Mouse (Mus musculus) olfactory bulb, adult 2 months (tissue): ENCODE results near the gene Gm10271. TPM values are rescaled to one million over a fixed set of nuclear protein-coding genes. Genes with fewer than 3 reads are reported as not detected.

Experiments used
- H3K27ac ChIP-seq: fragments of 200-500 bp; 2 replicates; pipeline ENCODE4 v1.5.1; 2012; ENCODE audit warnings: low read depth, low read length; ENCODE audit not compliant: insufficient read depth
- H3K4me1 ChIP-seq: fragments of 200-500 bp; 2 replicates; pipeline ENCODE4 v1.6.1; 2012; ENCODE audit warnings: low read length; ENCODE audit not compliant: control insufficient read depth, insufficient read depth
- H3K4me3 ChIP-seq: fragments of 200-500 bp; 2 replicates; pipeline ENCODE4 v1.5.1; 2012; ENCODE audit warnings: mild to moderate bottlenecking, low read depth, low read length, moderate library complexity; ENCODE audit not compliant: insufficient read depth
- CTCF ChIP-seq: fragments of 200-500 bp; IDR thresholded peaks from 2 replicates; pipeline ENCODE4 v1.5.1; 2012; ENCODE audit warnings: low read depth, mild to moderate bottlenecking, low read length, moderate library complexity; ENCODE audit not compliant: insufficient read depth
- POLR2A ChIP-seq: fragments of 200-500 bp; IDR thresholded peaks from 2 replicates; pipeline ENCODE4 v1.6.1; 2012; ENCODE audit warnings: mild to moderate bottlenecking, low read depth, low read length, moderate library complexity; ENCODE audit not compliant: insufficient read depth
- WGBS: fragments of 180-500 bp; shearing (Covaris S2); methylation state at CpG from one replicate; pipeline ENCODE4 v1.1.7; 2018; 5-methylcytosine and 5-hydroxymethylcytosine counted together
- polyA plus RNA-seq: library from polyadenylated mRNA; stranded (reverse); fragments of >200 nt; gene quantifications from 2 replicates; pipeline ENCODE4 v1.2.4, GENCODE M21; 2012; ENCODE audit warnings: low replicate concordance; ENCODE audit not compliant: missing spikeins, insufficient read depth, insufficient read length

The Gm10271 gene
- polyA plus RNA-seq, 1 experiment: not detected

DNA sequence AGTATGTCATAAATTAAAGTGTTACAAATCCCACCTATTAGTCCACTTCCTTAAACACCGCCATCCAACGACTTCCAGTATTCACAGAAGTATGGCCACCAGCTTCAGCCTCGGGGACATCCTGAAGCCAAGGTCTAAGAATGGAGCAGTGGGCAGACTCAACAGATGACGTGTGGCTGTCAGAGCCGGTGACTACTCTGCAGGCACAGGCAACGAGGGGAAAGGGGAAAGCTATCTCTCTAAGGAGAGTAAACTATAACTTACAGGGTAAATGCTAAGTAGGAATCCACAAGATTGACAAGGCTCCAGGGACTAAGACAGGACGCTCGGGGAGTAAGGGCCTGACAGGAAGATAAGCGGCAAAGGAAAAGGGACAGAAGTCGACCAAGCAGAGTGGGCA lies 27.5 kb downstream of the Gm10271 start:
- whole genome bisulfite sequencing: 77% methylated on average over 10 of the region's 10 CpGs
- Histone ChIP-seq H3K27ac (no peak overlapping the region), H3K4me1 (peaks cover 9% of the 10 kb centered on the region; the same call in 1 of the 2 replicates), H3K4me3 (no peak overlapping the region)
- TF ChIP-seq POLR2A (no peak), CTCF (no peak)

DNA sequence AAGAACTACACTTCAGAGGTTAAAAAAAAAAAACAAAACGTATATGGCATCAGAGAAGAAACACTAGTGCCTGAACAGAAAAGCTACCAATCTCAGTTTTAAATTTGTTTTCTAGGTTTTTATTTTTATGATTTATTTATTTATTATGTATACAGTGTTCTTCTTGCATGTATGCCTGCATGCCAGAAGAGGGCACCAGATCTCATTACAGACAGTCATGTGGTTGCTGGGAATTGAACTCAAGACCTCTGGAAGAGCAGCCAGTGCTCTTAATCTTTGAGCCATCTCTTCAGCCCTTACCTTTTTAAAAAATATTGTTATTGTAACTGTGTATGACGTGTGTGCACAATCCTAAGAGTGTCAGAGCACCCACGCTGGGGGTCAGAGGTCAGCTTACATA lies 28.3 kb downstream of the Gm10271 start:
- no peak overlapping the region for H3K27ac ChIP-seq
- peaks cover 9% of the 10 kb centered on the region; the same call in 1 of the 2 replicates for H3K4me1 ChIP-seq
- no peak for TF ChIP-seq POLR2A
- no peak for TF ChIP-seq CTCF
- WGBS: 87% methylated on average over 3 of the region's 3 CpGs
- no peak overlapping the region for H3K4me3 ChIP-seq

DNA sequence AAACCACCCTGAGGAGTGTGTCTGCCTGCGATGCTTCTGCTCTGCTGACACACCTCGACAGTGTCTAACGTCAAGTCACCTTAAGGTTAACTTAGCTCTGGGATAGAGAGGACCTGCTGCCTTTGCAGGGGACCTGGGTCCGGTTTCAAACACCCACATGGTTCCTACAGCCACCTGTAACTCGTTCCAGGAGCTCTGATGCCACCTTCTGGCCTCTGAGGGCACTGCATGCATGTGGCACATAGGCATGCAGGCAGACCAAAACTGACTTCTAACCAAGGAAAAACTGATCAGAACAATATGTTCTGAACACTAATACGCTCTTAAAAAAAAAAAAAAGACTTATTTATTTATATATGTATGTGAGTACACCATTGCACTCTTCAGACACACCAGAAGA lies 29.4 kb downstream of the Gm10271 start:
- peaks cover 7% of the 10 kb centered on the region; the same call in 1 of the 2 replicates for H3K4me1 ChIP-seq
- no peak for TF ChIP-seq POLR2A
- TF ChIP-seq CTCF: no peak
- WGBS: 96% methylated on average over 6 of the region's 6 CpGs
- no peak overlapping the region for H3K27ac ChIP-seq
- H3K4me3 ChIP-seq: no peak overlapping the region

DNA sequence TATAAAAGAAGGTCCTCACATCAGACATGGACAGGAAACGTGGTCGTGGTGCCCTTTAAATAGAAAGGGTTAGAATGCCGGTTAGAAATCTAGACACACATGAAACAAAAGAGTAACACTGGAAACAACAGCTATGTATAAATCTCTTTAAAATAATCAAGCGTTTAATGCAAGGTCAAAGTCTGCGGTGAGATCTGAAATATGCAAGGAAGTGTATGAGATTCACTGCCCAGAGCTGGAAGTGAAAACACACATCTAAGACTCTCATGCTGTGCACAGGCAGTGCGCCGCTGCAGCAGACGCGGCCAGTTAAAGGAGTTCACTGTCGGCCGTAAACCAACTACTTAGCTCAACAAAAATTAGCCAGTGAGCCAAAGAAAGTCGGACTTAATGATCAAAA lies 37.4 kb downstream of the Gm10271 start:
- WGBS: 63% methylated on average over 12 of the region's 12 CpGs

DNA sequence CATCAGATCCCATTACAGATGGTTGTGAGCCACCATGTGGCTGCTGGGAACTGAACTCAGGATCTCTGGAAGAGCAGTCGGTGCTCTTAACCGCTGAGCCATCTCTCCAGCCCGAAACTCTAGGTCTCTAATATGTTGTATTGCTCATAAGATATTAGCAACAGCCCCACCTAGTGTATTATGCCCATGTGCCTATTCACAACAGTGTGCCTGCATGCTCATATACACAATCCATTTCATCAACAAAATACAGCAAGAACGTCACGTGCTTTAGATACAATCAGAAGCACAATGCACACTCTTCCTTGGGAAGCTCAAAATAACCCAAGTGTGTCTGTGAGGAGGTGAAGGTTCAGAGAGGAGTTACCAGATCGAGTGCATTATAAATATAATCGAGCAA lies 38.6 kb downstream of the Gm10271 start:
- Histone ChIP-seq H3K4me3 (no peak overlapping the region), H3K4me1 (peaks cover 9% of the 10 kb centered on the region), H3K27ac (no peak overlapping the region)
- no peak for TF ChIP-seq POLR2A
- no peak for TF ChIP-seq CTCF
- 94% methylated on average over 7 of the region's 7 CpGs for WGBS

More for the DNA sequence above, 37.4 kb downstream of the Gm10271 start:
- TF ChIP-seq CTCF: no peak
- TF ChIP-seq POLR2A: no peak
- H3K4me1 ChIP-seq: peaks cover 9% of the 10 kb centered on the region
- no peak overlapping the region for H3K27ac ChIP-seq
- H3K4me3 ChIP-seq: no peak overlapping the region

DNA sequence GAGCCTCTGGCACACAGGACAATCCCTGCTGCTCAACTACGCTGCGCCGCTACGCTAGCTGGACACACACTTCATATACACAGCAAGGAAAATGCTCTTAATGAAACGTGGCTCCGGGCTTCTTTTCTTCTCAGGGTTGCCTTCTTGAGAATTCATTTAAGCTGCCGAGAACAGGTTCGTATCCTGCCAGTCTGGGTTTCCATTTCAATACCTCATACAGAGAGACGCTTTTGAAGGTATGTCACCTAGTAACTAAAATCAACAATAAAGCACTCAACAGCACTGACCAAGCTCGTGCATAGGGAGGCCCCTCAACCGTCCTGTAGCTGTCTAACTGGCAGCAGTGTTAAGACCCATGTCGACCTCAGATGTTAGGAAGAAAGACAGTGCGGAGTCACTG lies 40.0 kb downstream of the Gm10271 start:
- WGBS: 89% methylated on average over 13 of the region's 13 CpGs
- TF ChIP-seq POLR2A (no peak), CTCF (no peak)

DNA sequence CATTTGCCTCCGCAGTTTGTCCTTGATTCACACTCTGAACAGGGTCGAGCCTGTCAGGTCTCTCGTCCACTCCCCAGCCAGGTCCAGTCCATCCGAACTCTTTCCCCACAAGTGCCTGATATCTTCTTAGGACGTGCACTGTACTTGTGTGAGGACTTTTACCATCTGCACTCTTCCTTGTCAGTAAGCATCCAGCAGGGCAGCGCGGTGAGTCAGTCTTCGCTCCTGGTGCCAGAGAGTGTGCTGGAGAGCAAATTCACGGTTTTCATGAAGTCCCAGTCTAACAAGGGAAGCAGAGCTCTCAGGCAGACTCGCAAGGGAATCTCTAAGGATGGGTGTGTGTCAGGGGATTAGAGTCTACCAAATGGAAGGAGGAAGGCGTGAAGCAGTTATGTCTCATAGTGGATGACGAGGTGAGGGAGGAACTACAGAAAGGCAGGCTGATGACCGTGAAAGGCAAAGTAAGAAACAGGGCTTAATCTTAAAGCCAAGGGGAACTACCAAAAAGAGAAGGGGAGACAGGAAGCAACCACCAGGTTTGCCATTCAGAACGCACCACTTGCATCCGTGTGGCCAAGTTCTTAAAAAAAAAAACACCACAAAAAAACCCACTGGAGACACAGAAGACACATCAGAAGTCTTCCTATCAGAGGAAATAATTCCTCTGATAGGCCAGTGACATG lies 40.8 kb downstream of the Gm10271 start:
- H3K4me3 ChIP-seq: no peak overlapping the region
- WGBS: 74% methylated on average over 15 of the region's 15 CpGs
- TF ChIP-seq CTCF (no peak), POLR2A (no peak)
- no peak overlapping the region for H3K27ac ChIP-seq
- H3K4me1 ChIP-seq: peaks cover 9% of the 10 kb centered on the region

More for the DNA sequence above, 40.0 kb downstream of the Gm10271 start:
- Histone ChIP-seq H3K4me3 (no peak overlapping the region), H3K27ac (no peak overlapping the region), H3K4me1 (peaks cover 9% of the 10 kb centered on the region)

DNA sequence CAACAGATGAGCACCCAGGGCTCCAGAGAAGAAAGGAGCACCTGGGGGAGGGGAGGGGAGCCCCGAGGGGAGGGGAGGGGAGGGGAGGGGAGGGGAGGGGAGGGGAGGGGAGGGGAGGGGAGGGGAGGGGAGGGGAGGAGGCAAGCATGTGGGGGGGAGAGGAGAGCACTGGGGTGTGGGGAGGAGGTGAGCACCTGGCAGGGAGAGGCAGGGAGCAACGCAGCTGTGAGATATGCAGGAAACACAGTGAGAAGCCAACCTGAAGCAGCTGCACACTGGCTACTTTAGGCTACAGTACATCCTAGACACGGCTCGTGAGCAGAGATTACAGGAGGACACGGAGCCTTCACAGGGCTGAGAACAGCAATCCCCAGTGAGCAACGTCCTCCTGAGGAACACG lies 41.5 kb downstream of the Gm10271 start:
- Histone ChIP-seq H3K27ac (no peak overlapping the region), H3K4me1 (peaks cover 9% of the 10 kb centered on the region), H3K4me3 (no peak overlapping the region)
- TF ChIP-seq POLR2A (no peak), CTCF (no peak)
- 86% methylated on average over 6 of the region's 7 CpGs for WGBS

DNA sequence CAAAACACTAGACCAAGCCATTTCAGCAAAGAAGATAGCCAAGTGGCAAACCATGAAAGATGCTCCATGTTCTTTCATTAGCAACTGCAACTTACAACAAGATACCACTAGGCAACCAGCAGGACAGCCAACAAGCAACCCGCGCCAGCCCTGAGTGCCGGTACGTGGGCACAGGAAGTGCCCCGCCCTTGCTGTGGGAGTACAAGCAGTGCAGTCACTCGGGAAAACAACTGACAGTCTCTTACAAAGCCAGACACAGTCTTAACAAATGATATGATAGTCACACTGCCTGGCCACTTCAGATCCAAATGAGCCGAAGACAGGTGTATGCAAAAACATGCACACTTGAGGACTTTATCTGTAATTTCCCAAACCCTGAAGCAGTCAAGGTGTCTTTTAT lies 41.9 kb downstream of the Gm10271 start:
- 85% methylated on average over 7 of the region's 7 CpGs for WGBS
- no peak overlapping the region for H3K27ac ChIP-seq
- H3K4me3 ChIP-seq: no peak overlapping the region
- H3K4me1 ChIP-seq: peaks cover 9% of the 10 kb centered on the region
- TF ChIP-seq CTCF: no peak
- TF ChIP-seq POLR2A: no peak
